Mouse (Mus musculus): Measurements from ENCODE around the gene Zfp94. TPM values are rescaled to one million over a fixed set of nuclear protein-coding genes. Genes with fewer than 3 reads are reported as not detected.

The Zfp94 gene
- polyA plus RNA-seq, 1 experiment = 4.7 TPM

DNA sequence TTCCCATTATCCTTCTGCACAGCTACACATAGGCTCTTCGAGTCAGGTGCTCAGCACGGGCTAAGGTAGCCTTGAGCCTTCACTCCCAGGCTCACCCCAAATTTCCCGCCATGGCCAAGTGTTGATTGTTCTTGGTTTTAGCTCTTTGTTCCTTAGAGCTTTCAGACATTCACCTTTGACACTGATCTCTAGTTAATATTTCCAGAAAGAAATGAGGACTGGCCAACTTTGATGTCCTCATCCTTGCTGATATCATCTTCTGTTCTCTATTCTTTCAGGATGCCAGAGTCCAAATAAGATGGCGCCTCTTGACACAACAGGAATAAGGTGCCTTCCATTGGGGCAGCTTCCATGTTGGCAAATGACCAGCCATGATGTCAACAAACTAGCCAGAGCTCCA lies 42.0 kb downstream of the Zfp94 start:
- no peaks in the 10 kb centered on the region for H3K27me3 ChIP-seq (ENCODE audit: control insufficient read depth, insufficient read depth, low read length, poor library complexity, severe bottlenecking)
- no peak overlapping the region for H3K27ac ChIP-seq (ENCODE audit: insufficient read depth, low read length)
- H3K36me3 ChIP-seq (ENCODE audit: control insufficient read depth, insufficient read depth, low read length, poor library complexity, severe bottlenecking) = peaks cover 12% of the 10 kb centered on the region
- peaks cover 2% of the 10 kb centered on the region for H3K4me1 ChIP-seq (ENCODE audit: control insufficient read depth, insufficient read depth, low read length)
- H3K4me3 ChIP-seq (ENCODE audit: low read depth, low read length) = no peak overlapping the region
- TF ChIP-seq CTCF (IDR thresholded peaks at IDR 0.05; ENCODE audit: low read depth, low read length) (no peak), POLR2A (IDR thresholded peaks at IDR 0.05; ENCODE audit: insufficient read depth, low read length) (no peak), EP300 (IDR thresholded peaks at IDR 0.05; ENCODE audit: insufficient read depth, low read depth, low read length) (no peak)
- H3K9ac ChIP-seq (ENCODE audit: low read depth, poor library complexity, severe bottlenecking) = no peak overlapping the region
- peaks cover 10% of the 10 kb centered on the region; the same call in 1 of the 2 replicates for H3K9me3 ChIP-seq (replicated peaks; ENCODE audit: control insufficient read depth, insufficient read depth, low read length, poor library complexity, severe bottlenecking)

DNA sequence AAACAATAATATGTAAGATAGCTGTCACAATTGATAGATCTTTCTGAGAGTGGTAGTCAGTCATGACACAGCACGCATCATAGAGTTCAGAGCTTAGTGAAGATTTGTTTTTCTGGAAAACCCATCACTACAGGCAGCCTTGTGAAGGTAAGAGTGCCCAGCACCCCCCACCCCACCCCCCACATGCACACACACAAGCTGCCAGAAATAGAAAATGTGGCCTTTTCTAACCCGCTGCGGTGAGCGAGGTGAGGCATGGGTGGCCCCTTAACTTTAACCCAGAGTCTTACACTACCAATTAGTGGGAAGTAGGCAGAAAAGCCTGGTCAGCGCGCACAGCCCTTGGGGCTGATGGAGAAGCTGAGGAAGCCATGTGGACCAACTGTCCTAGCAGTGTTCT lies 45.3 kb downstream of the Zfp94 start:
- no peak overlapping the region for H3K9ac ChIP-seq (ENCODE audit: low read depth, poor library complexity, severe bottlenecking)
- H3K36me3 ChIP-seq (ENCODE audit: control insufficient read depth, insufficient read depth, low read length, poor library complexity, severe bottlenecking) = peaks cover 12% of the 10 kb centered on the region
- no peaks in the 10 kb centered on the region for H3K4me1 ChIP-seq (ENCODE audit: control insufficient read depth, insufficient read depth, low read length)
- H3K27ac ChIP-seq (ENCODE audit: insufficient read depth, low read length) = no peak overlapping the region
- no peaks in the 10 kb centered on the region for H3K9me3 ChIP-seq (replicated peaks; ENCODE audit: control insufficient read depth, insufficient read depth, low read length, poor library complexity, severe bottlenecking)
- H3K27me3 ChIP-seq (ENCODE audit: control insufficient read depth, insufficient read depth, low read length, poor library complexity, severe bottlenecking) = no peaks in the 10 kb centered on the region
- H3K4me3 ChIP-seq (ENCODE audit: low read depth, low read length) = no peak overlapping the region
- TF ChIP-seq CTCF (IDR thresholded peaks at IDR 0.05; ENCODE audit: low read depth, low read length) = no peak
- TF ChIP-seq POLR2A (IDR thresholded peaks at IDR 0.05; ENCODE audit: insufficient read depth, low read length) = no peak
- TF ChIP-seq EP300 (IDR thresholded peaks at IDR 0.05; ENCODE audit: insufficient read depth, low read depth, low read length) = no peak

DNA sequence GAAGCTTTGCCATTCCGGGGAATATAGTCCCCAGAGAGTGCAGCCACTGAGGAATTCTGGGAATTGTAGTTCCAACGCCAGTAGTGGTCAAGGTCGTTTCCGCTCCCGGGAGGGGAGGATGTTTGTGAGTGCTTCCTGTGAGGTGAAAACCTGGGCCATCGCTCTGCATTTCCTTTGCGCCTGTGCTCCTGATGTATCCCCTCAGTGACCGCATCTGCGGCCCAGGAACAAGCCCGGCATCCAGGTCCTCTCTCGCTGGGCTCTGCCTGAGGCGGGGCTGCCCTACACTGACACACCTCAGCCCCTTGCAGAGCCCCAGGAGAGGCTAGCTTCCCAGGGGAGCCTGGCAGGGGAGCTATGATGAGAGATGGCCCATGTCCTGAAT lies 46.2 kb downstream of the Zfp94 start, which contains the start of gene Zfp93:
Zfp93 (plus strand) TSS at position 133 of the 385 bp plus-strand sequence.
- Histone ChIP-seq H3K36me3 (ENCODE audit: control insufficient read depth, insufficient read depth, low read length, poor library complexity, severe bottlenecking) (peaks cover 9% of the 10 kb centered on the region), H3K27ac (ENCODE audit: insufficient read depth, low read length) (peak within 1 kb of the TSS; percentile 95), H3K9me3 (replicated peaks; ENCODE audit: control insufficient read depth, insufficient read depth, low read length, poor library complexity, severe bottlenecking) (no peaks in the 10 kb centered on the region), H3K4me3 (ENCODE audit: low read depth, low read length) (peak within 1 kb of the TSS; percentile 90), H3K9ac (ENCODE audit: low read depth, poor library complexity, severe bottlenecking) (peak within 1 kb of the TSS; percentile 42), H3K4me1 (ENCODE audit: control insufficient read depth, insufficient read depth, low read length) (no peaks in the 10 kb centered on the region), H3K27me3 (ENCODE audit: control insufficient read depth, insufficient read depth, low read length, poor library complexity, severe bottlenecking) (no peaks in the 10 kb centered on the region)
- TF ChIP-seq POLR2A (IDR thresholded peaks at IDR 0.05; ENCODE audit: insufficient read depth, low read length) (peak; percentile 62), EP300 (IDR thresholded peaks at IDR 0.05; ENCODE audit: insufficient read depth, low read depth, low read length) (no peak)

DNA sequence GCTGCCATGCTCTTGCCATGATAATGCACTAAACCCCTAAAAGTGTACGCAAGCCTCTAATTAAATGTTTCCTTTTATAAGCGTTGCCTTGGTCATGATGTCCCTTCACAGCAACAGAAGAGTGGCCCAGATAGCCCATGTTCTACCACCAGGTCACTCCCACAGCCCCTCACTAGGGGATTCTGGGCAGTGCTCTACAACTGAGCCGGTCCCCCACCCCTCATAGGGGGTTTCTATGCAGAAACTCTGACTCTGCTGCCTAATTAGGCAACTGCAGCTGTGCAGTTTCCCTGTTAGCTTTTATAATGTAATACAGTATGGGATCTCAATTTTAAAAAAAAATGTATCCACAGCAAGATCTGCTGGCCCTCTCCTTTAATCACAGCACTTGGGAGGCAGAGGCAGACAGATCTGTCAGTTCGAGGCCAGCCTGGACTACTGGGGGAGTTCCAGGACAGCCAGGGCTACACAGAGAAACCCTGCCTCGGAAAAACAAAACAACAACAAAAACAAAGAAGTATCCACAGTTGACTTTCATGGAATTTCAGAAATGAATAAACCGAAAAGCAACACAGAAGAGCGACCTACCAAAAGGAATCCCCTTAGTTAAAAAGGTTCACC lies 46.7 kb downstream of the Zfp94 start:
- Histone ChIP-seq H3K9me3 (replicated peaks; ENCODE audit: control insufficient read depth, insufficient read depth, low read length, poor library complexity, severe bottlenecking) (no peaks in the 10 kb centered on the region), H3K4me1 (ENCODE audit: control insufficient read depth, insufficient read depth, low read length) (no peaks in the 10 kb centered on the region), H3K4me3 (ENCODE audit: low read depth, low read length) (peak overlapping the region; percentile 38), H3K9ac (ENCODE audit: low read depth, poor library complexity, severe bottlenecking) (peak overlapping the region; percentile 28; the same call in 1 of the 2 replicates), H3K27ac (ENCODE audit: insufficient read depth, low read length) (peak overlapping the region; percentile 95), H3K36me3 (ENCODE audit: control insufficient read depth, insufficient read depth, low read length, poor library complexity, severe bottlenecking) (peaks cover 5% of the 10 kb centered on the region), H3K27me3 (ENCODE audit: control insufficient read depth, insufficient read depth, low read length, poor library complexity, severe bottlenecking) (no peaks in the 10 kb centered on the region)
- TF ChIP-seq POLR2A (IDR thresholded peaks at IDR 0.05; ENCODE audit: insufficient read depth, low read length) = no peak
- TF ChIP-seq EP300 (IDR thresholded peaks at IDR 0.05; ENCODE audit: insufficient read depth, low read depth, low read length) = no peak
- TF ChIP-seq CTCF (IDR thresholded peaks at IDR 0.05; ENCODE audit: low read depth, low read length) = no peak

DNA sequence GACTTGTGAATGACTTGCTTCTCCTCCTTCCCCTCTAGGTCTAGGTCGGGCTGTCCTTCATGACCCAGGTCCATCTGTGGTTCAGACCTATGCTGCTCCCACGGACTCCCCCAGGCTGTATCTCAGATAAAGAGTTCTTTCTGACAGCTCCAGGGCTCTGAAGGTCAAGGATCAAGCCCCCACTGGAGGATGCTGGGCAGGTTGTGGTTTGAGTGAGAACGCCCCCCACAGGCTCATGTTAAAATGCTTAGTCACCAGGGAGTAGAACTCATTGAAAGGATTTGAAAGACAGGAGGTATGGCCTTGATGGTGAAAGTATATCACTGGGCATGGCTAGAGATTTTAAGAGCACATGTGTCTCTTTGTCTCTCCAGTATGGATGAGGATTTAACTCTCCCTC lies 47.2 kb downstream of the Zfp94 start:
- no peaks in the 10 kb centered on the region for H3K9me3 ChIP-seq (replicated peaks; ENCODE audit: control insufficient read depth, insufficient read depth, low read length, poor library complexity, severe bottlenecking)
- peak overlapping the region; percentile 38; the same call in 1 of the 2 replicates for H3K4me3 ChIP-seq (ENCODE audit: low read depth, low read length)
- TF ChIP-seq CTCF (IDR thresholded peaks at IDR 0.05; ENCODE audit: low read depth, low read length) (peak; percentile 10), POLR2A (IDR thresholded peaks at IDR 0.05; ENCODE audit: insufficient read depth, low read length) (no peak), EP300 (IDR thresholded peaks at IDR 0.05; ENCODE audit: insufficient read depth, low read depth, low read length) (no peak)
- H3K27me3 ChIP-seq (ENCODE audit: control insufficient read depth, insufficient read depth, low read length, poor library complexity, severe bottlenecking) = no peaks in the 10 kb centered on the region
- peak overlapping the region; percentile 95 for H3K27ac ChIP-seq (ENCODE audit: insufficient read depth, low read length)
- no peaks in the 10 kb centered on the region for H3K36me3 ChIP-seq (ENCODE audit: control insufficient read depth, insufficient read depth, low read length, poor library complexity, severe bottlenecking)
- no peaks in the 10 kb centered on the region for H3K4me1 ChIP-seq (ENCODE audit: control insufficient read depth, insufficient read depth, low read length)
- no peak overlapping the region for H3K9ac ChIP-seq (ENCODE audit: low read depth, poor library complexity, severe bottlenecking)

Measured in ES-Bruce4 (cell line).